Mouse (Mus musculus) frontal cortex, adult (tissue): Measurements from ENCODE around the gene Gm20388.

ENCODE experiments used
- ATAC-seq: cut with Nextera tagmentation; 2 replicates; pipeline ENCODE4 v1.9.2; 2017; ENCODE audit warnings: mild to moderate bottlenecking, moderate library complexity, mixed read lengths; ENCODE audit not compliant: low TSS enrichment

Gm20388 gene

GRCm38 (mm10) chr8:121935341-121936294, 2025.0 kb downstream of the Gm20388 start:
- ATAC-seq = peak; percentile 52

- no peak for ATAC-seq
Measured at GRCm38 (mm10) chr8:121936391-121936790, 2025.8 kb downstream of the Gm20388 start.

- ATAC-seq = no peak
Measured at GRCm38 (mm10) chr8:121938732-121939131, 2028.1 kb downstream of the Gm20388 start.

GRCm38 (mm10) chr8:121943057-121943540, 2032.5 kb downstream of the Gm20388 start:
- no peak for ATAC-seq

GRCm38 (mm10) chr8:121943716-121944115, 2033.1 kb downstream of the Gm20388 start:
- ATAC-seq = no peak

GRCm38 (mm10) chr8:121944831-121945230, 2034.2 kb downstream of the Gm20388 start, which contains the start of gene Car5a:
Gene Car5a (minus strand): TSS chr8:121944904.
- no peak for ATAC-seq

- ATAC-seq = no peak
Measured at GRCm38 (mm10) chr8:121946351-121946750, 2035.7 kb downstream of the Gm20388 start.

GRCm38 (mm10) chr8:121947047-121947752, 2036.6 kb downstream of the Gm20388 start:
- no peak for ATAC-seq

- ATAC-seq = no peak
Measured at GRCm38 (mm10) chr8:121947753-121948141, 2037.1 kb downstream of the Gm20388 start.

- ATAC-seq = no peak
Measured at GRCm38 (mm10) chr8:121948321-121949145, 2037.9 kb downstream of the Gm20388 start.

- ATAC-seq = no peak
Measured at GRCm38 (mm10) chr8:121949222-121949800, 2038.7 kb downstream of the Gm20388 start, which contains the start of gene Banp. Gene Banp (plus strand): TSS chr8:121949750.

- peak; percentile 93 for ATAC-seq
Measured at GRCm38 (mm10) chr8:121949941-121950748, 2039.5 kb downstream of the Gm20388 start.

- peak; percentile 8; the same call in 1 of the 2 replicates for ATAC-seq
Measured at GRCm38 (mm10) chr8:121950749-121951655, 2040.4 kb downstream of the Gm20388 start.

GRCm38 (mm10) chr8:121951656-121952009, 2041.0 kb downstream of the Gm20388 start:
- ATAC-seq = no peak

- ATAC-seq = no peak
Measured at GRCm38 (mm10) chr8:121952122-121952521, 2041.5 kb downstream of the Gm20388 start.

GRCm38 (mm10) chr8:121952800-121953199, 2042.2 kb downstream of the Gm20388 start:
- ATAC-seq = no peak

- ATAC-seq = no peak
Measured at GRCm38 (mm10) chr8:121953821-121954545, 2043.3 kb downstream of the Gm20388 start.

- ATAC-seq = no peak
Measured at GRCm38 (mm10) chr8:121954981-121955555, 2044.4 kb downstream of the Gm20388 start.
